Mouse (Mus musculus) embryo, embryonic 11.5 days (tissue): ENCODE measurements around the gene Mospd2.

Source experiments
- DNase-seq: peaks from one replicate; pipeline ENCODE4 v3.0.0-alpha.2; 2012; ENCODE audit warnings: low read depth, low spot score

Gene Mospd2

GRCm38 (mm10) chrX:164980193-164980775 is at the start of gene Mospd2, which contains the start of gene Fancb:
Mospd2 (minus strand) TSS chrX:164980375.
Fancb (plus strand) TSS chrX:164980592.
- DNase-seq = peak; percentile 78

GRCm38 (mm10) chrX:165004779-165005324 is 24.7 kb upstream of the Mospd2 start, which contains the start of gene Gm17604:
Gm17604 (minus strand) TSS chrX:165004829.
- DNase-seq = no peak

GRCm38 (mm10) chrX:165003141-165003540 is 23.0 kb upstream of the Mospd2 start:
- DNase-seq = no peak

GRCm38 (mm10) chrX:164978866-164979265 is 1.3 kb downstream of the Mospd2 start:
- DNase-seq = no peak

DNA sequence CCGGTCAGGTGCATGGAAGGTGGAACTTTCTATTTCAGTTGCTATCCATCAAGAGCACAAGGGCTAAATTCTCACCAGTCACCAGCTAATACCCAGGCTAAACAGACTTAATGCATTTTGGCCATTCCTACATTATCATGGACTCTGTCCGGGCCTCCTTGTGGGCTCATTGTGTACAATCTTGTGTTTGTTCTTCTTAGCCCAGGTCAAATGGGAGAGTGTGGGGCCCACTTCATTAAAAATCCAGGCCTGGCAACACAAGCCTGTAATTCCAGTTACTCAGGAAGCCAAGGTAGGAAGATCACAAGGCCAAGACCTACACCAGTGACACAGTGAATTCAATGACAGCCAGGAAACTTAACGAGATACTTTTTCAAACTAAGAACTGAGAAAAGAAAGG is 9.0 kb downstream of the Mospd2 start:
- DNase-seq = no peak

- no peak for DNase-seq
These were observed 14.3 kb downstream of the Mospd2 start for GRCm38 (mm10) chrX:164965750-164966448.

DNA sequence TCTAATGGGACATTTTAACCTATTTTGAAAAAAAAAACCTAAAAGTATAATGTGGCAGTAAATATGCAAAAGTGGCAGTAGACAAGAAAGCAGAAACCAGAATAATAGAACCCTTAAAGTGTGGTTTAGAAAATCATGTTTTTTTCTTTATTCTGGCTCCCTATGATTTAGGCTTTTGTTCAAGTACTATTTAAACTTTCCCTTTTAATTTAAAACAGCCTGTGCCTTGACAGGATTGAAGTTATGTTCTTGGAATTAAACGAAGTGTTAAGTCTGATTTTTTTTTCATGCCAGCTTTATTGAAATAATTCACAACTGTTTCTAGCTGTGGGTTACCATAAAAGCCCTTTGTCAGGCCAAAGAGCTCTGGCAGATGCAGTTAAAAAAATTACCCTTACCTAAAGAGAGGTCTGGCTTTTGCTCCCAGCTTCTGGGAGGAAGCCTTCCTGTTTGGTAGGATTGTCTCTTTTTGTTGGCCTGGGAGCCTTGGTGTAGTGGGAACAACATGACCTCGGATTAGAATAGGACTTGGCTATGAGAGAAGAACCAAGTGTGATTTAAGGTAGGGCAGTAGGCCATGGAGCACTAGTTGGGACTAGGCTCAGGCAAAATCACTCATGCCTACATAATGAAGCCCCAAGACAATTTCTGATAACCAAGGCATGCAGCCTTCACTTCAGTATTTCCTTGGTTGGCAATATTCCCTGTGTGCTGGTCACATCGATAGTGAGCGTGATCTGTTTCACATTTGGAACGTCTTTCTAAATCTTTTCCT is 27.4 kb downstream of the Mospd2 start:
- no peak for DNase-seq

GRCm38 (mm10) chrX:164951858-164952576 is 28.2 kb downstream of the Mospd2 start:
- DNase-seq = no peak

GRCm38 (mm10) chrX:164941540-164941939 is 38.6 kb downstream of the Mospd2 start:
- no peak for DNase-seq

- no peak for DNase-seq
These were observed 67.2 kb downstream of the Mospd2 start for GRCm38 (mm10) chrX:164912993-164913392.

DNA sequence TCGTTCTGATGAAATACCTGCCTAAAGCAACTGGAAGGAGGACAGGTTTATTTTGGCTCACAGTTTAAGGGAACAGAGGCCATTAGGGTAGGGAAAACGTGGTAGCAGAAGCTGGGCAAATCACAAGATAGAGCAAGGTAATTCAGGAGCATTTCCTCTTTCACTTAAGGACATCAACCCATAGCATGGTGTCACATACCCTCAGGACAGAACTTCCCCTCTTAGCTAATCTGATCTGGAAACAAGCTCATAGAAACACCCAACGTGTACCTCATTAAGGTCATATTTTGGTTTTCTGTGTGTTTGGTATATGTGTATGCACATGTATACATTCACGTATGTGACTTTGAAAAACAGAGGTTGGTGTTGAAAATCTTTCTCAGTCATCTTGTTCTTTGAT is 68.0 kb downstream of the Mospd2 start:
- no peak for DNase-seq

DNA sequence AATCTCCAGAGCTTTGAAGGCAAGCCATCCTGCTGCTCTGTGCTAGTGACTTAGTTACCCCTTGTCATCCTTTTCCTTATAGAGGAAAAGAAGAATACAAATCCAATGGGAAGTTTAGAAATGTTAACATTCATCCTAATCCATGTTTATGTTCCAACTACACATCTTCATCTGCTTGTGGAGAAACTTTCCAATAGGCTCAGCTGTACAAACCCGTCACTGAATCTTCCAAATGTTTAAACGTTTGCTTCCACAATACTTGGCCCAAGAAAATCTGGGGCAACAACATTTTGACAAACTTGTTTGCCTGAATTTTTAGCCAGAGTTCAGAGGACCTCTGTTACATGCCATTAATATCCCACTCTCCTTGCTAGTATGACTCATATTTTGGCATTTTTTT is 78.3 kb downstream of the Mospd2 start:
- DNase-seq = no peak

DNA sequence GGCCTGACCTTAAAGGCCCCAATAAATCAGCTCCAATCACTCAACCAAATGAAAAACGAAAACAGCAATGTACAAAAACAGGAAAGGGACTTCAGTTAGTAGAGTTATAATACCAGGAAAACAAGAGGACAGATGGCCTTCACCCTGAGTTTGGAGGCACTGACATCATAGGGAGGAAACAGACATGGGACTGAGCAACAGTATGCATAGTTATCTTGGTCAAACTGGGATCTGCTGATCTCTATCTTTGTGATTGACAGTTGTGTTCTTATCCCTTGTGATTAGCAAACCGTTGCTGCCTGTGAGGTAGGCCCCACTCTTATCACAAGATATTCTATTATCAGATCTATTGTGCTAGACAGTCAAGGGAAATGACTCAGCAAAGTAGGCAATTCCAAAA is 80.4 kb downstream of the Mospd2 start:
- DNase-seq = no peak

DNA sequence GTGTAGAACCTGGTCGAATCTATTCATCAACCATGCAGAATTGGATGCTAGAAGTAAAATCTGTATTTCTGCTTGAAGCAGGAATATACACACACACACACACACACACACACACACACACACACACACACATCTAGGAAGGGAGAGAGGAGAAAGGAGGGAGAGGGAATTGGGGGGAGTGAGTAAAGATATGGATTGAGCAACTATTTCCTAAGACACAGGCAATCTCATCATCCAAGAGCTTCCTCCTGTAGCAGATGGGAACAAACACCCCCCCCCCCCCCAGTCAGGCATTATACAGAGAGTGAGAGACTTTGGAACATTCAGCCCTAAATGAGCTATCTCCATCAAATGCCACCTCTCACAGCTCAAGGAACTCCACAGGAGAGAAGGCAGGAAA is 93.9 kb downstream of the Mospd2 start:
- DNase-seq = no peak
